Comparison of ENCODE assay signal across 24 mouse cellular contexts in genomic region chr10:21203461-21203860, GRCm38 (mm10).
"Had no signal": no experiment of that assay in that cellular context is flagged by ENCODE, and none has a peak within 500 bp of the region (broad histone marks: within the 10 kb centered on the region; RNA-seq: fewer than 3 reads in every experiment).

No protein-coding gene starts in this region.

- ATAC-seq: forebrain, postnatal 0 days; hindbrain, postnatal 0 days; intestine, embryonic 16.5 days had no signal

- H3K27ac ChIP-seq: heart, embryonic 13.5 days; heart, embryonic 15.5 days; hindbrain, embryonic 13.5 days; hindbrain, embryonic 15.5 days; hindbrain, postnatal 0 days; kidney, embryonic 15.5 days; kidney, postnatal 0 days; layer of hippocampus, adult 2 months; left cerebral cortex, adult 2 months; limb, embryonic 10.5 days; limb, embryonic 12.5 days had no signal

- DNase-seq: forebrain, postnatal 0 days; gastrocnemius, postnatal 14 days; gastrocnemius, postnatal 36 days; heart, adult 18-20 months; heart, postnatal 14 days; heart, postnatal 36 days; kidney, adult 11 months; kidney, adult 2 months; kidney, adult 9 months; kidney, postnatal 14 days; kidney, postnatal 4 days had no signal

- H3K9me3 ChIP-seq: heart, embryonic 13.5 days; heart, embryonic 15.5 days; hindbrain, embryonic 13.5 days; hindbrain, embryonic 15.5 days; kidney, embryonic 15.5 days; limb, embryonic 10.5 days had no signal

- H3K9ac ChIP-seq: forebrain, postnatal 0 days; heart, embryonic 13.5 days; heart, embryonic 15.5 days; hindbrain, embryonic 13.5 days; hindbrain, embryonic 15.5 days; kidney, embryonic 15.5 days; limb, embryonic 12.5 days had no signal

- H3K4me3 ChIP-seq: heart, embryonic 13.5 days; heart, embryonic 15.5 days; hindbrain, embryonic 13.5 days; hindbrain, embryonic 15.5 days; kidney, embryonic 15.5 days; layer of hippocampus, adult 2 months; left cerebral cortex, adult 2 months; limb, embryonic 10.5 days; limb, embryonic 12.5 days had no signal

- H3K4me2 ChIP-seq: heart, embryonic 11.5 days; heart, embryonic 13.5 days; heart, embryonic 15.5 days; hindbrain, embryonic 13.5 days; hindbrain, embryonic 15.5 days; kidney, embryonic 15.5 days; limb, embryonic 12.5 days had no signal

- H3K4me1 ChIP-seq: heart, embryonic 13.5 days; heart, embryonic 15.5 days; hindbrain, embryonic 13.5 days; hindbrain, embryonic 15.5 days; kidney, embryonic 15.5 days; limb, embryonic 10.5 days; limb, embryonic 12.5 days had no signal

- H3K36me3 ChIP-seq: heart, embryonic 13.5 days; heart, embryonic 15.5 days; hindbrain, embryonic 13.5 days; hindbrain, embryonic 15.5 days; kidney, embryonic 15.5 days; limb, embryonic 10.5 days; limb, embryonic 12.5 days had no signal

- H3K27me3 ChIP-seq: heart, embryonic 13.5 days; heart, embryonic 15.5 days; hindbrain, embryonic 13.5 days; hindbrain, embryonic 15.5 days; kidney, embryonic 15.5 days; limb, embryonic 12.5 days had no signal
